Mouse (Mus musculus) kidney, embryonic 14.5 days (tissue): ENCODE measurements around the gene Prepl. TPM values are rescaled to one million over a fixed set of nuclear protein-coding genes. Genes with fewer than 3 reads are reported as not detected.

Experiments
- polyA plus RNA-seq: library from polyadenylated mRNA; unstranded; fragments of >200 nt; fragmentation: Nextera tagmentation; extraction: Ambion mirVana; gene quantifications from 2 replicates; pipeline ENCODE4 v1.2.1, GENCODE M21; 2014

Prepl gene
- polyA plus RNA-seq, 1 experiment from 2014 or later = 35.6 TPM

Other genes starting within 250 kb of the Prepl start
- gene Ppm1b, start 133.5 kb downstream of the Prepl start, polyA plus RNA-seq = 54.4 and 79.3 TPM in 2 replicates
- 1.0 and 2.3 TPM in 2 replicates for gene Slc3a1, start 61.9 kb downstream of the Prepl start, polyA plus RNA-seq
- gene Camkmt, start 311 bp upstream of the Prepl start, polyA plus RNA-seq = 12.5 and 13.1 TPM in 2 replicates